Mouse (Mus musculus): ENCODE measurements around the gene Gm47289. TPM values are rescaled to one million over a fixed set of nuclear protein-coding genes. Genes with fewer than 3 reads are reported as not detected.

The Gm47289 gene
- not detected for polyA plus RNA-seq (2015; fragmentation: Illumina TruSeq; extraction: RNeasy Lipid Tissue Mini Kit (QIAGEN cat#74804); ENCODE audit: insufficient read depth, low read depth, low replicate concordance)

DNA sequence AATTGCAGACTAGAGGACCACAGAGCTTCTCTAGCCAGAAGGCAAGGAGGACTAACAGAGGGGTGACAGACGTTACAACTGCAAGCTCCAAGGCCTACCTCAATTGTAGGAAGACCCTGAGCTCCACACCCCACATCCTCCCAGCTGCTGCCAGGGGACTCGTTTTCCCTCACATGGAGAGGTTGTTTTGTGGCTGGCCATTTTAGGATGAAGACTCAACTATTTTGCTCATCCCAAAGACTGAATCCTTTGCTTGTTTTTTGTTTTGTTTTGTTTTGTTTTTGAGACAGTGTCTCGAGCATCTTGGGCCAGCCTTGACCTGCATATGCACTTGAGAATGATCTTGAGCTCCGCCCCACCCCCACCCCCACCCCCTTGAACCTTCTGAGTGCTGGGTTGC lies at the start of gene Gm47289:
Gm47289 (plus strand) TSS at position 301 of the 400 bp plus-strand sequence.

GRCm38 (mm10) chr9:119156278-119157201 lies 2.4 kb upstream of the Gm47289 start, which contains the start of gene Acaa1b:
Gene Acaa1b (minus strand): TSS chr9:119157093.

DNA sequence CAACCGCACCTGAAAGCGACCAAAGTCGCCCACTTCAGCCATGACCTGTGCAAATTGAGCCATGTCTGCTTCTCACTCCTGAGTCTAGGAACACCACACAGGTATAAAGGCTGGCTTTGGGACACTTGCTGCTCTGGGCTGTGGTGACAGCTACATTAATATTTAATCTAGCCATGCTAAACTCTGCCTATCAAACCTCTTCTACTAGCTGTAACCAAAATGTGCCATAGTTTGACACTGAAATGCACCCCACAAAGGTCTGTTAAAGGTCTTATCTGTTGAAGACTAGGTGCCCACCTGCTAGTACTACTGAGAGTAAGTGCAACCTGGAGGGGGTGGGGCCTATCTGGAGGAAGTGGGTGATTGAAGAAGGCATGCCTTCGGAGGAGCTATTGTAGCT lies 50.0 kb downstream of the Gm47289 start, which contains the start of gene Slc22a13:
Slc22a13 (minus strand) TSS at position 101 of the 400 bp plus-strand sequence.

Other genes starting within 250 kb of the Gm47289 start
- 7.4 TPM for gene Ctdspl, start 232.7 kb upstream of the Gm47289 start, polyA plus RNA-seq (2015; fragmentation: Illumina TruSeq; extraction: RNeasy Lipid Tissue Mini Kit (QIAGEN cat#74804); ENCODE audit: insufficient read depth, low read depth, low replicate concordance)
- 3.9 TPM for gene Vill, start 106.4 kb upstream of the Gm47289 start, polyA plus RNA-seq (2015; fragmentation: Illumina TruSeq; extraction: RNeasy Lipid Tissue Mini Kit (QIAGEN cat#74804); ENCODE audit: insufficient read depth, low read depth, low replicate concordance)
- 7.4 TPM for gene Plcd1, start 65.7 kb upstream of the Gm47289 start, polyA plus RNA-seq (2015; fragmentation: Illumina TruSeq; extraction: RNeasy Lipid Tissue Mini Kit (QIAGEN cat#74804); ENCODE audit: insufficient read depth, low read depth, low replicate concordance)
- 0.66 TPM for gene Dlec1, start 56.7 kb upstream of the Gm47289 start, polyA plus RNA-seq (2015; fragmentation: Illumina TruSeq; extraction: RNeasy Lipid Tissue Mini Kit (QIAGEN cat#74804); ENCODE audit: insufficient read depth, low read depth, low replicate concordance)
- gene Acaa1b, start 2.1 kb upstream of the Gm47289 start, polyA plus RNA-seq (2015; fragmentation: Illumina TruSeq; extraction: RNeasy Lipid Tissue Mini Kit (QIAGEN cat#74804); ENCODE audit: insufficient read depth, low read depth, low replicate concordance), result 0.63 TPM
- gene Slc22a13, start 49.9 kb downstream of the Gm47289 start, polyA plus RNA-seq (2015; fragmentation: Illumina TruSeq; extraction: RNeasy Lipid Tissue Mini Kit (QIAGEN cat#74804); ENCODE audit: insufficient read depth, low read depth, low replicate concordance), result not detected
- gene Oxsr1, start 163.3 kb downstream of the Gm47289 start, polyA plus RNA-seq (2015; fragmentation: Illumina TruSeq; extraction: RNeasy Lipid Tissue Mini Kit (QIAGEN cat#74804); ENCODE audit: insufficient read depth, low read depth, low replicate concordance), result 7.8 TPM
- 37.1 TPM for gene Acaa1a, start 180.5 kb downstream of the Gm47289 start, polyA plus RNA-seq (2015; fragmentation: Illumina TruSeq; extraction: RNeasy Lipid Tissue Mini Kit (QIAGEN cat#74804); ENCODE audit: insufficient read depth, low read depth, low replicate concordance)
- gene Myd88, start 182.2 kb downstream of the Gm47289 start, polyA plus RNA-seq (2015; fragmentation: Illumina TruSeq; extraction: RNeasy Lipid Tissue Mini Kit (QIAGEN cat#74804); ENCODE audit: insufficient read depth, low read depth, low replicate concordance), result 9.2 TPM
- gene Xylb, start 198.2 kb downstream of the Gm47289 start, polyA plus RNA-seq (2015; fragmentation: Illumina TruSeq; extraction: RNeasy Lipid Tissue Mini Kit (QIAGEN cat#74804); ENCODE audit: insufficient read depth, low read depth, low replicate concordance), result 2.5 TPM
- gene Slc22a14, start 206.4 kb downstream of the Gm47289 start, polyA plus RNA-seq (2015; fragmentation: Illumina TruSeq; extraction: RNeasy Lipid Tissue Mini Kit (QIAGEN cat#74804); ENCODE audit: insufficient read depth, low read depth, low replicate concordance), result not detected
- 1.1 TPM for gene Acvr2b, start 243.0 kb downstream of the Gm47289 start, polyA plus RNA-seq (2015; fragmentation: Illumina TruSeq; extraction: RNeasy Lipid Tissue Mini Kit (QIAGEN cat#74804); ENCODE audit: insufficient read depth, low read depth, low replicate concordance)